ENCODE assay signal across 17 mouse cellular contexts in genomic region chr2:32057360-32057759, GRCm38 (mm10). TPM values are rescaled to one million over a fixed set of nuclear protein-coding genes. Genes with fewer than 3 reads are reported as not detected.
DNase-seq lines count a peak whose midpoint lies in the region; ATAC-seq and TF ChIP-seq lines count a peak whose summit lies in the region.
"Had no signal": no experiment of that assay in that cellular context is flagged by ENCODE, and none has a peak within 500 bp of the region (broad histone marks: within the 10 kb centered on the region; RNA-seq: fewer than 3 reads in every experiment).

No protein-coding gene starts in this region.

- H3K27me3 ChIP-seq in heart, embryonic 11.5 days (ENCODE audit: control insufficient read depth, insufficient read depth, low read length), result no peaks in the 10 kb centered on the region
- no peaks in the 10 kb centered on the region for H3K27me3 ChIP-seq in heart, adult 2 months (ENCODE audit: control insufficient read depth, insufficient read depth, low read length)
- no peaks in the 10 kb centered on the region for H3K27me3 ChIP-seq in liver, embryonic 13.5 days
- H3K27me3 ChIP-seq: forebrain, embryonic 13.5 days had no signal

- no peak overlapping the region for H3K9ac ChIP-seq in heart, embryonic 11.5 days (ENCODE audit: low read depth, low read length)
- H3K9ac ChIP-seq in heart, adult 2 months (ENCODE audit: low read depth, low read length), result no peak overlapping the region
- no peak overlapping the region; the same call in 1 of the 2 replicates for H3K9ac ChIP-seq in liver, embryonic 13.5 days
- H3K9ac ChIP-seq: forebrain, embryonic 13.5 days had no signal

- DNase-seq in heart, adult 2 months, result no peak
- no peak for DNase-seq in liver, embryonic 13.5 days
- DNase-seq in liver, result no peak
- DNase-seq in thymus, postnatal 14 days, result peak; percentile 73
- DNase-seq in left cerebral cortex, adult 18-20 months (ENCODE audit: low spot score in 2 of 2), result no peak
- no peak for DNase-seq in left cerebral cortex, postnatal 14 days (ENCODE audit: low spot score in 2 of 2)
- DNase-seq: adrenal gland, postnatal 14 days; cerebellum, adult 9-10 months; lung, postnatal 10 days had no signal

- 59% methylated on average over 2 of the region's 2 CpGs for WGBS in heart, embryonic 11.5 days (ENCODE audit: insufficient replicate concordance)
- WGBS in heart, adult 2 months, result 85% methylated on average over 2 of the region's 2 CpGs
- WGBS in liver, embryonic 13.5 days (ENCODE audit: insufficient replicate concordance), result 20% methylated on average over 2 of the region's 2 CpGs
- 43% methylated on average over 2 of the region's 2 CpGs for whole genome bisulfite sequencing in bone marrow, adult 2 months

- H3K4me3 ChIP-seq in heart, embryonic 11.5 days (ENCODE audit: low read depth, low read length), result no peak overlapping the region
- H3K4me3 ChIP-seq in heart, adult 2 months, result no peak overlapping the region
- H3K4me3 ChIP-seq in liver, embryonic 13.5 days (replicated peaks), result no peak overlapping the region
- H3K4me3 ChIP-seq in bone marrow, adult 2 months (replicated peaks; ENCODE audit: control insufficient read depth, low read depth, low read length), result no peak overlapping the region
- H3K4me3 ChIP-seq: forebrain, embryonic 13.5 days; layer of hippocampus, adult 2 months had no signal

- ATAC-seq in heart, embryonic 11.5 days (replicated peaks; ENCODE audit: insufficient number of reproducible peaks, low FRiP score, low TSS enrichment), result no peak
- no peak for ATAC-seq in liver, embryonic 13.5 days (ENCODE audit: low read depth)
- ATAC-seq: forebrain, embryonic 13.5 days; hindbrain, postnatal 0 days had no signal

- TF ChIP-seq EP300 in heart, adult 2 months (IDR thresholded peaks at IDR 0.05; ENCODE audit: insufficient read depth, low read depth, low read length), result no peak

- TF ChIP-seq POLR2A in heart, adult 2 months (IDR thresholded peaks at IDR 0.05; ENCODE audit: insufficient read depth, low read depth, low read length), result no peak
- no peak for TF ChIP-seq POLR2A in bone marrow, adult 2 months (IDR thresholded peaks at IDR 0.05; ENCODE audit: borderline replicate concordance, control insufficient read depth, low read depth, low read length)

- no peaks in the 10 kb centered on the region for H3K9me3 ChIP-seq in heart, embryonic 11.5 days (replicated peaks; ENCODE audit: control insufficient read depth, low read length)
- H3K9me3 ChIP-seq in liver, embryonic 13.5 days (replicated peaks), result no peaks in the 10 kb centered on the region
- H3K9me3 ChIP-seq: forebrain, embryonic 13.5 days had no signal

- H3K79me2 ChIP-seq in heart, adult 2 months (replicated peaks; ENCODE audit: control insufficient read depth, insufficient read depth, low read length), result no peaks in the 10 kb centered on the region

- H3K4me2 ChIP-seq in heart, embryonic 11.5 days, result no peak overlapping the region
- no peak overlapping the region for H3K4me2 ChIP-seq in liver, embryonic 13.5 days
- H3K4me2 ChIP-seq: forebrain, embryonic 13.5 days; liver, embryonic 11.5 days had no signal

- peak overlapping the region; percentile 90 for H3K27ac ChIP-seq in heart, embryonic 11.5 days (ENCODE audit: low read depth, low read length)
- no peak overlapping the region for H3K27ac ChIP-seq in heart, adult 2 months
- peak overlapping the region; percentile 63; the same call in 1 of the 2 replicates for H3K27ac ChIP-seq in liver, embryonic 13.5 days
- peak overlapping the region; percentile 9; the same call in 1 of the 2 replicates for H3K27ac ChIP-seq in bone marrow, adult 2 months (ENCODE audit: control insufficient read depth, insufficient read depth, low read depth, low read length, poor library complexity)
- H3K27ac ChIP-seq: forebrain, embryonic 13.5 days; hindbrain, postnatal 0 days; layer of hippocampus, adult 2 months; stomach, postnatal 0 days had no signal

- no peak for TF ChIP-seq CTCF in heart, adult 2 months (IDR thresholded peaks at IDR 0.05)
- TF ChIP-seq CTCF in bone marrow, adult 2 months (IDR thresholded peaks at IDR 0.05; ENCODE audit: control insufficient read depth, insufficient read depth, low read length), result no peak

- H3K36me3 ChIP-seq in heart, embryonic 11.5 days (ENCODE audit: control insufficient read depth, insufficient read depth, low read length), result peaks cover 2% of the 10 kb centered on the region
- no peaks in the 10 kb centered on the region for H3K36me3 ChIP-seq in heart, adult 2 months (ENCODE audit: control insufficient read depth, insufficient read depth, low read length)
- peaks cover 11% of the 10 kb centered on the region for H3K36me3 ChIP-seq in liver, embryonic 13.5 days

- intact Hi-C loops in heart, adult 2 months (cut with DNase I), result no loop called here
- intact Hi-C loops in left cerebral cortex, postnatal 14 days (cut with DNase I), result no loop called here

- peaks cover 75% of the 10 kb centered on the region for H3K4me1 ChIP-seq in heart, embryonic 11.5 days (ENCODE audit: control insufficient read depth, insufficient read depth, low read length)
- peaks cover 3% of the 10 kb centered on the region; the same call in 1 of the 2 replicates for H3K4me1 ChIP-seq in heart, adult 2 months (ENCODE audit: control insufficient read depth, insufficient read depth, low read length)
- H3K4me1 ChIP-seq in liver, embryonic 13.5 days (replicated peaks), result peaks cover 69% of the 10 kb centered on the region
- peaks cover 8% of the 10 kb centered on the region for H3K4me1 ChIP-seq in bone marrow, adult 2 months (ENCODE audit: control insufficient read depth, insufficient read depth, low read length)
- H3K4me1 ChIP-seq: forebrain, embryonic 13.5 days had no signal

RNA-seq across cellular contexts. Expression of gene Fam78a, which starts 27.3 kb away (rescaled TPM):
- 43.1 and 43.7 TPM in 2 replicates for polyA plus RNA-seq in heart, embryonic 11.5 days (2014; fragmentation: Nextera tagmentation; extraction: Ambion mirVana)
- 10 to 100 TPM; 15.9 to 19.1 TPM for total RNA-seq in heart, adult 2 months (2021)
- polyA plus RNA-seq in heart, adult 2 months (2012; rRNA removed), result 18.7 and 24.9 TPM in 2 replicates
- polyA plus RNA-seq in liver, embryonic 13.5 days (2015; fragmentation: Nextera tagmentation; extraction: Ambion mirVana), result 10.6 and 13.0 TPM in 2 replicates
- polyA plus RNA-seq in bone marrow, adult 2 months (2011; ENCODE audit: insufficient read depth, insufficient read length, low replicate concordance, missing spikeins), result 11.4 and 12.5 TPM in 2 replicates
- total RNA-seq in left cerebral cortex, adult 18-20 months (2021), result 1 to 10 TPM; 6.2 to 9.6 TPM
- total RNA-seq in left cerebral cortex, postnatal 14 days (2021), result 1 to 10 TPM; 3.4 to 4.2 TPM

RNA-seq across cellular contexts. Expression of gene Plpp7, which starts 38.0 kb away (rescaled TPM):
- 10.0 and 11.7 TPM in 2 replicates for polyA plus RNA-seq in heart, embryonic 11.5 days (2014; fragmentation: Nextera tagmentation; extraction: Ambion mirVana)
- 10 to 100 TPM; 33.6 to 33.8 TPM for total RNA-seq in heart, adult 2 months (2021)
- polyA plus RNA-seq in heart, adult 2 months (2012; rRNA removed), result 56.3 and 62.1 TPM in 2 replicates
- 2.0 and 2.2 TPM in 2 replicates for polyA plus RNA-seq in liver, embryonic 13.5 days (2015; fragmentation: Nextera tagmentation; extraction: Ambion mirVana)
- polyA plus RNA-seq in bone marrow, adult 2 months (2011; ENCODE audit: insufficient read depth, insufficient read length, low replicate concordance, missing spikeins), result not detected in 2 replicates
- 10 to 100 TPM; 27.1 to 32.4 TPM for total RNA-seq in left cerebral cortex, adult 18-20 months (2021)
- 10 to 100 TPM; 24.5 to 28.5 TPM for total RNA-seq in left cerebral cortex, postnatal 14 days (2021)
- total RNA-seq: neutrophil, adult 5-6 weeks had no signal
